Mouse (Mus musculus): ENCODE results near the gene Gp9.

The Gp9 gene

GRCm38 (mm10) chr6:87809651-87810161 lies 31.8 kb downstream of the Gp9 start:
- DNase-seq (ENCODE audit: low read depth, low spot score), result no peak

GRCm38 (mm10) chr6:87810311-87810710 lies 32.4 kb downstream of the Gp9 start:
- DNase-seq (ENCODE audit: low read depth, low spot score), result no peak

- peak; percentile 18 for DNase-seq (ENCODE audit: low read depth, low spot score)
These were observed 33.1 kb downstream of the Gp9 start for GRCm38 (mm10) chr6:87810713-87811669.

GRCm38 (mm10) chr6:87811675-87812338 lies 33.9 kb downstream of the Gp9 start, which contains the start of gene Rab43:
Gene Rab43, minus strand, starts transcription at chr6:87812164.
- DNase-seq (ENCODE audit: low read depth, low spot score), result peak; percentile 67

- no peak for DNase-seq (ENCODE audit: low read depth, low spot score)
These were observed 34.8 kb downstream of the Gp9 start for GRCm38 (mm10) chr6:87812656-87813055.

GRCm38 (mm10) chr6:87814486-87814885 lies 36.6 kb downstream of the Gp9 start:
- no peak for DNase-seq (ENCODE audit: low read depth, low spot score)

GRCm38 (mm10) chr6:87820366-87820765 lies 42.5 kb downstream of the Gp9 start:
- DNase-seq (ENCODE audit: low read depth, low spot score), result no peak
